Mouse (Mus musculus): Measurements from ENCODE around the gene Il21.

- no peak for TF ChIP-seq MAX (IDR thresholded peaks at IDR 0.05; ENCODE audit: low read length)
- no peak for TF ChIP-seq MYC (IDR thresholded peaks at IDR 0.05; ENCODE audit: low read depth, low read length)
- no peak for TF ChIP-seq NRF1 (IDR thresholded peaks at IDR 0.05; ENCODE audit: low read depth, low read length)
These were observed 57.5 kb downstream of the Il21 start for GRCm38 (mm10) chr3:37174711-37175572.
